Mouse (Mus musculus) CH12.LX (cell line): Measurements from ENCODE around the gene Pcdh15. TPM values are rescaled to one million over a fixed set of nuclear protein-coding genes. Genes with fewer than 3 reads are reported as not detected.

ENCODE experiments used
- DNase-seq: peaks from one replicate; pipeline ENCODE4 v3.0.0-alpha.2; 2013; ENCODE audit errors: extremely low read depth
- H3K27ac ChIP-seq: 2 replicates; pipeline ENCODE4 v1.5.1; 2012; ENCODE audit warnings: low read depth, mild to moderate bottlenecking, control low read depth, moderate library complexity; ENCODE audit not compliant: insufficient read depth
- H3K27me3 ChIP-seq: replicated peaks from 2 replicates; pipeline ENCODE3; 2012; ENCODE audit warnings: inconsistent platforms
- H3K36me3 ChIP-seq, 2 experiments: replicated peaks in 1 of 2; 2 replicates each; pipeline versions ENCODE3 to v1.6.1; 2012; ENCODE audit warnings: inconsistent platforms in 1 of 2, low read length in 1 of 2, mild to moderate bottlenecking in 1 of 2, mixed read lengths in 1 of 2, moderate library complexity in 1 of 2; ENCODE audit not compliant: control insufficient read depth in 1 of 2, insufficient read depth in 1 of 2
- H3K4me1 ChIP-seq, 2 experiments: 2 replicates each; pipeline ENCODE4 v1.6.1; 2012; ENCODE audit warnings: inconsistent platforms in 1 of 2, moderate library complexity in 1 of 2; ENCODE audit not compliant: insufficient read depth in 2 of 2, control insufficient read depth in 1 of 2
- H3K4me2 ChIP-seq: 2 replicates; pipeline ENCODE4 v1.6.1; 2012; ENCODE audit warnings: low read depth, mild to moderate bottlenecking, control low read depth; ENCODE audit not compliant: poor library complexity, insufficient read depth, severe bottlenecking
- H3K4me3 ChIP-seq, 3 experiments: fragments of 150-350 bp in 1 of 3; sonication (generic) in 1 of 3; replicated peaks in 1 of 3; 2 replicates each; pipeline versions ENCODE3 to v1.5.1; 2011 to 2012; ENCODE audit warnings: low read depth in 2 of 3, low read length in 2 of 3, mild to moderate bottlenecking in 2 of 3, moderate library complexity in 2 of 3, control low read depth in 1 of 3, improper control_type of control experiment in 1 of 3, inconsistent platforms in 1 of 3, mixed read lengths in 1 of 3; ENCODE audit not compliant: poor library complexity in 1 of 3
- H3K79me2 ChIP-seq: replicated peaks from 2 replicates; pipeline ENCODE4 v1.6.1; 2012; ENCODE audit warnings: mild to moderate bottlenecking, moderate library complexity; ENCODE audit not compliant: control insufficient read depth, poor library complexity, insufficient read depth, severe bottlenecking; ENCODE audit errors: extremely low read depth
- H3K9ac ChIP-seq: 2 replicates; pipeline ENCODE4 v1.6.1; 2012; ENCODE audit warnings: low read depth, mild to moderate bottlenecking, control low read depth, moderate library complexity; ENCODE audit not compliant: insufficient read depth
- H3K9me3 ChIP-seq: replicated peaks from 2 replicates; pipeline ENCODE3; 2012; ENCODE audit warnings: low read length, inconsistent platforms, mixed read lengths
- BHLHE40 ChIP-seq: IDR thresholded peaks from 2 replicates; pipeline ENCODE4 v1.6.1; 2011; ENCODE audit warnings: mild to moderate bottlenecking, low read depth, low read length, improper control_type of control experiment
- CHD1 ChIP-seq: IDR thresholded peaks from 2 replicates; pipeline ENCODE4 v1.6.1; 2012; ENCODE audit warnings: low read depth, low read length, improper control_type of control experiment, inconsistent platforms
- CHD2 ChIP-seq: IDR thresholded peaks from 2 replicates; pipeline ENCODE4 v1.6.1; 2011; ENCODE audit warnings: low read length, improper control_type of control experiment
- ELF1 ChIP-seq: IDR thresholded peaks from 2 replicates; pipeline ENCODE4 v1.6.1; 2014; ENCODE audit warnings: low read depth, mild to moderate bottlenecking, inconsistent platforms, low read length, improper control_type of control experiment
- EP300 ChIP-seq: IDR thresholded peaks from 2 replicates; pipeline ENCODE4 v1.6.1; 2011; ENCODE audit warnings: low read length, improper control_type of control experiment
- GABPA ChIP-seq: IDR thresholded peaks from 2 replicates; pipeline ENCODE4 v1.6.1; 2012; ENCODE audit warnings: low read depth, low read length, improper control_type of control experiment, inconsistent platforms; ENCODE audit not compliant: insufficient replicate concordance
- HCFC1 ChIP-seq: IDR thresholded peaks from 2 replicates; pipeline ENCODE4 v1.6.1; 2012; ENCODE audit warnings: low read depth, mild to moderate bottlenecking, inconsistent platforms, low read length, improper control_type of control experiment
- IRF4 ChIP-seq: IDR thresholded peaks from 2 replicates; pipeline ENCODE4 v1.6.1; 2014; ENCODE audit warnings: low read depth, mild to moderate bottlenecking, inconsistent platforms, low read length, improper control_type of control experiment
- JUN ChIP-seq: IDR thresholded peaks from 2 replicates; pipeline ENCODE4 v1.6.1; 2011; ENCODE audit warnings: low read depth, mild to moderate bottlenecking, low read length, improper control_type of control experiment, moderate library complexity; ENCODE audit not compliant: insufficient read depth
- KAT2A ChIP-seq: IDR thresholded peaks from 2 replicates; pipeline ENCODE4 v1.6.1; 2012; ENCODE audit warnings: low read length, improper control_type of control experiment, inconsistent platforms; ENCODE audit not compliant: insufficient replicate concordance
- MAFK ChIP-seq: IDR thresholded peaks from 2 replicates; pipeline ENCODE4 v1.6.1; 2011; ENCODE audit warnings: low read length, improper control_type of control experiment; ENCODE audit not compliant: insufficient replicate concordance
- MEF2A ChIP-seq: IDR thresholded peaks from 2 replicates; pipeline ENCODE4 v1.6.1; 2014; ENCODE audit warnings: low read depth, mild to moderate bottlenecking, inconsistent platforms, low read length, improper control_type of control experiment, borderline replicate concordance
- NELFE ChIP-seq: IDR thresholded peaks from 2 replicates; pipeline ENCODE4 v1.6.1; 2011; ENCODE audit warnings: low read depth, low read length, improper control_type of control experiment
- NRF1 ChIP-seq: IDR thresholded peaks from 2 replicates; pipeline ENCODE4 v1.6.1; 2014; ENCODE audit warnings: low read depth, mild to moderate bottlenecking, inconsistent platforms, low read length, improper control_type of control experiment, moderate library complexity
- PAX5 ChIP-seq: IDR thresholded peaks from 2 replicates; pipeline ENCODE4 v1.6.1; 2012; ENCODE audit warnings: low read length, inconsistent platforms, mixed read lengths
- POLR2A ChIP-seq: IDR thresholded peaks from 2 replicates; pipeline ENCODE4 v1.6.1; 2011; ENCODE audit warnings: low read depth, mild to moderate bottlenecking, improper control_type of control experiment, low read length
- POLR2AphosphoS2 ChIP-seq: IDR thresholded peaks from 2 replicates; pipeline ENCODE4 v1.6.1; 2011; ENCODE audit warnings: low read depth, low read length, improper control_type of control experiment
- RAD21 ChIP-seq: IDR thresholded peaks from 2 replicates; pipeline ENCODE4 v1.6.1; 2011; ENCODE audit warnings: low read depth, mild to moderate bottlenecking, low read length, improper control_type of control experiment, moderate library complexity
- RCOR1 ChIP-seq: conservative IDR thresholded peaks from 2 replicates; pipeline ENCODE4 v1.6.1; 2012; ENCODE audit warnings: low read depth, mild to moderate bottlenecking, inconsistent platforms, low read length, improper control_type of control experiment
- SMC3 ChIP-seq: IDR thresholded peaks from 2 replicates; pipeline ENCODE4 v1.6.1; 2011; ENCODE audit warnings: low read depth, low read length, improper control_type of control experiment
- UBTF ChIP-seq: IDR thresholded peaks from 2 replicates; pipeline ENCODE4 v1.6.1; 2012; ENCODE audit warnings: low read depth, mild to moderate bottlenecking, inconsistent platforms, low read length, improper control_type of control experiment, moderate library complexity
- USF1 ChIP-seq: IDR thresholded peaks from 2 replicates; pipeline ENCODE4 v1.6.1; 2014; ENCODE audit warnings: low read depth, mild to moderate bottlenecking, inconsistent platforms, low read length, improper control_type of control experiment
- USF2 ChIP-seq: conservative IDR thresholded peaks from 2 replicates; pipeline ENCODE4 v1.6.1; 2011; ENCODE audit warnings: low read depth, low read length, improper control_type of control experiment
- ZKSCAN1 ChIP-seq: IDR thresholded peaks from 2 replicates; pipeline ENCODE4 v1.6.1; 2012; ENCODE audit warnings: low read depth, inconsistent platforms, low read length, improper control_type of control experiment, borderline replicate concordance
- ZNF384 ChIP-seq: IDR thresholded peaks from 2 replicates; pipeline ENCODE4 v1.6.1; 2012; ENCODE audit warnings: low read depth, low read length, improper control_type of control experiment, inconsistent platforms
- dilution Hi-C: fragments of 300-500 bp; cut with MboI; formaldehyde crosslinking; loops from 2 replicates; pipeline ENCODE4 v1.14.3; 2020; ENCODE audit warnings: low sequenced_read_pairs; ENCODE audit not compliant: extremely low pct_unique_long_range_greater_than_20kb, extremely low pct_ligation_motif_present
- in situ Hi-C: fragments of 300-500 bp; cut with MboI; formaldehyde crosslinking; loops from 3 replicates; pipeline ENCODE4 v1.14.3; 2019; ENCODE audit warnings: low sequenced_read_pairs, low pct_ligation_motif_present, low pct_unique_long_range_greater_than_20kb, mixed read lengths
- polyA plus RNA-seq: library from polyadenylated mRNA; unstranded; fragments of >175 nt; gene quantifications from 2 replicates; pipeline ENCODE4 v1.2.1, GENCODE M21; 2012; ENCODE audit warnings: low read depth; ENCODE audit not compliant: insufficient read length
- total RNA-seq, 2 experiments: library from RNA; depleted of rRNA; stranded (reverse); fragments of 300-350 nt in 1 of 2; fragments of >200 nt in 1 of 2; gene quantifications; 2 replicates each; pipeline ENCODE4 v1.2.3; 2012 to 2014

Pcdh15 gene
- total and polyA plus RNA-seq, 3 experiments = not detected

DNA sequence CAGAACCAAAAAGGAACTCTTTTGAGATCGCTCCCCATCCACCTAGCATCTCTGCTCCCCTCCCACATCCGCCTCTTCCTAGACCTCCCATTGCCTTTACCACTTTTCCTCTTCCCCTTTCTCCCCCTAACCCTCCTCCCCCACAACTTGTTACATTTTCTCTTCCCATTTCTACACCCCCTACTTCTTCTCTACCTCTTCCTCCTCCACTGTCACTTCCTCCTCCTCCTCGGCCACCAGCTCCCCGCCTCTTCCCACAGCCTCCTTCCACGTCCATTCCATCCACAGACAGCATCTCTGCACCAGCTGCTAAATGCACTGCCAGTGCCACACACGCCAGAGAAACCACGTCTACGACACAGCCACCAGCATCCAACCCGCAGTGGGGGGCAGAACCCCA lies 1532.2 kb downstream of the Pcdh15 start:
- Histone ChIP-seq H3K79me2 (no peaks in the 10 kb centered on the region), H3K9ac (no peak overlapping the region), H3K4me1 (peaks cover 0 to 3% of the 10 kb centered on the region in 2 experiments; a peak in 1 of 4 replicates), H3K36me3 (no peaks in the 10 kb centered on the region), H3K27ac (no peak overlapping the region), H3K9me3 (no peaks in the 10 kb centered on the region), H3K4me2 (peak overlapping the region; percentile 42), H3K27me3 (no peaks in the 10 kb centered on the region), H3K4me3 (peak overlapping the region in 1 of 3 experiments; percentile 37)
- in situ Hi-C loops = no loop called here
- TF ChIP-seq NRF1 (no peak), HCFC1 (no peak), EP300 (no peak), SMC3 (no peak), IRF4 (no peak), CHD2 (no peak), RCOR1 (no peak), ELF1 (no peak), RAD21 (no peak), BHLHE40 (no peak), NELFE (no peak), USF2 (no peak), POLR2AphosphoS2 (no peak), ZKSCAN1 (no peak), ZNF384 (no peak), PAX5 (no peak)
- no peak for DNase-seq
- dilution Hi-C loops = no loop called here

DNA sequence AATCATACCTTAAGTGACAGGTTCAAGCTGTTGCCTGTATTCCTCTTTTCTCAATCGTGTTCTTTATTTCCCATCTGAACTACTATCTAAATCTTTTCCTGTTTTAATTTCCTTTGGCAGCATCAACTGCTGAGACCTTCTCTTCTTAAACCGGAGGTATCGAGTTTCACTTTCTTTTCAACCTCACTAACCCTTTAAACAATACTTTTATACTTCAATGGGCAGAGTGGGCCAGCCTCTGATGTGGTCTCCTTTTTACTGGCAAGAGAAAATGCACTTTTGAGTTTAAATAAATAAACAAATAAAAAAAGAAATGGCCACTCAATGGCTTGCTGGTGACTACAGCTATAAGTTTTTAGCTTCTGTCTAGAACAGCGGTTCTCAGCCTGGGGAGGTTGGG lies 1537.9 kb downstream of the Pcdh15 start:
- no peaks in the 10 kb centered on the region for H3K9me3 ChIP-seq
- peak overlapping the region; percentile 40 for H3K4me2 ChIP-seq
- in situ Hi-C loops = no loop called here
- DNase-seq = no peak
- TF ChIP-seq ELF1 (no peak), CHD1 (no peak), MAFK (no peak), USF1 (no peak), POLR2A (no peak), NRF1 (no peak), ZNF384 (no peak), JUN (no peak), UBTF (no peak), BHLHE40 (no peak), MEF2A (no peak), KAT2A (no peak), GABPA (no peak)
- H3K4me3 ChIP-seq = no peak overlapping the region
- no peaks in the 10 kb centered on the region for H3K4me1 ChIP-seq
- dilution Hi-C loops = no loop called here
- H3K9ac ChIP-seq = no peak overlapping the region
- H3K27me3 ChIP-seq = no peaks in the 10 kb centered on the region
- no peak overlapping the region for H3K27ac ChIP-seq
- H3K36me3 ChIP-seq = no peaks in the 10 kb centered on the region
- no peaks in the 10 kb centered on the region for H3K79me2 ChIP-seq
